Mouse (Mus musculus) ES-E14 (cell line): ENCODE results near the gene Nhp2. TPM values are rescaled to one million over a fixed set of nuclear protein-coding genes. Genes with fewer than 3 reads are reported as not detected.

Source experiments
- DNase-seq: peaks from one replicate; pipeline ENCODE4 v3.0.0-alpha.2; 2013; ENCODE audit warnings: low read depth, low spot score
- H3K27ac ChIP-seq: 2 replicates; pipeline ENCODE4 v1.5.1; 2012; ENCODE audit warnings: low read depth, mild to moderate bottlenecking, low read length, moderate library complexity, mixed read lengths; ENCODE audit not compliant: poor library complexity, insufficient read depth, severe bottlenecking
- H3K36me3 ChIP-seq: 2 replicates; pipeline ENCODE4 v1.6.1; 2012; ENCODE audit warnings: mild to moderate bottlenecking, low read length, moderate library complexity, mixed read lengths; ENCODE audit not compliant: control insufficient read depth, poor library complexity, insufficient read depth, severe bottlenecking
- H3K4me1 ChIP-seq, 2 experiments: fragments of 150-350 bp in 1 of 2; sonication (generic) in 1 of 2; 2 replicates each; pipeline ENCODE4 v1.6.1; 2012; ENCODE audit warnings: low read length in 2 of 2, mild to moderate bottlenecking in 1 of 2, mixed read lengths in 1 of 2; ENCODE audit not compliant: control insufficient read depth in 2 of 2, insufficient read depth in 2 of 2, poor library complexity in 1 of 2
- H3K4me3 ChIP-seq, 2 experiments: fragments of 150-350 bp in 1 of 2; sonication (generic) in 1 of 2; 2 replicates each; pipeline ENCODE4 v1.5.1; 2012; ENCODE audit warnings: low read length in 2 of 2, low read depth in 1 of 2, mild to moderate bottlenecking in 1 of 2, mixed read lengths in 1 of 2; ENCODE audit not compliant: insufficient read depth in 1 of 2, poor library complexity in 1 of 2, severe bottlenecking in 1 of 2
- H3K9ac ChIP-seq: 2 replicates; pipeline ENCODE4 v1.6.1; 2012; ENCODE audit warnings: low read depth, mild to moderate bottlenecking, low read length, mixed read lengths; ENCODE audit not compliant: poor library complexity, insufficient read depth, severe bottlenecking
- H3K9me3 ChIP-seq: fragments of 150-350 bp; sonication (generic); 2 replicates; pipeline ENCODE4 v1.6.1; 2012; ENCODE audit warnings: low read depth, mild to moderate bottlenecking, low read length; ENCODE audit not compliant: control insufficient read depth, insufficient read depth
- CHD2 ChIP-seq: IDR thresholded peaks from 2 replicates; pipeline ENCODE4 v1.6.1; 2014; ENCODE audit warnings: mild to moderate bottlenecking, low read depth, low read length, inconsistent platforms
- HCFC1 ChIP-seq: IDR thresholded peaks from 2 replicates; pipeline ENCODE4 v1.6.1; 2012; ENCODE audit warnings: low read length, inconsistent platforms, borderline replicate concordance; ENCODE audit not compliant: insufficient read depth
- MAFK ChIP-seq: IDR thresholded peaks from 2 replicates; pipeline ENCODE4 v1.6.1; 2014; ENCODE audit warnings: mild to moderate bottlenecking, low read depth, low read length, inconsistent platforms; ENCODE audit not compliant: insufficient read depth
- ZC3H11A ChIP-seq: IDR thresholded peaks from 2 replicates; pipeline ENCODE4 v1.6.1; 2012; ENCODE audit warnings: low read depth, mild to moderate bottlenecking, inconsistent platforms, low read length, borderline replicate concordance
- ZNF384 ChIP-seq: IDR thresholded peaks from 2 replicates; pipeline ENCODE4 v1.6.1; 2012; ENCODE audit warnings: low read depth, low read length, inconsistent platforms
- in situ Hi-C, 2 experiments: fragments of 600-800 bp; cut with MboI; formaldehyde crosslinking; loops; one replicate each; pipeline ENCODE4 v1.15.1; 2025; ENCODE audit warnings: low sequenced_read_pairs in 2 of 2, inconsistent platforms in 1 of 2; ENCODE audit not compliant: unreplicated experiment in 2 of 2
- total RNA-seq: library from RNA; depleted of rRNA; stranded (reverse); fragments of 300-350 nt; gene quantifications from 2 replicates; pipeline ENCODE4 v1.2.3, GENCODE M21; 2012

The Nhp2 gene
- total RNA-seq, 1 experiment = 452 TPM

- H3K9ac ChIP-seq = no peak overlapping the region
- peaks cover 0 to 13% of the 10 kb centered on the region in 2 experiments; a peak in 1 of 4 replicates for H3K4me1 ChIP-seq
- no peak overlapping the region for H3K27ac ChIP-seq
- no peaks in the 10 kb centered on the region for H3K9me3 ChIP-seq
- H3K36me3 ChIP-seq = peaks cover 18% of the 10 kb centered on the region
- in situ Hi-C loops = no loop called here
- DNase-seq = no peak
- no peak overlapping the region for H3K4me3 ChIP-seq
- no peak for TF ChIP-seq CHD2
These were observed 32.5 kb upstream of the Nhp2 start for GRCm38 (mm10) chr11:51587059-51587458.

- in situ Hi-C loops = no loop called here
- Histone ChIP-seq H3K4me3 (no peak overlapping the region), H3K9ac (no peak overlapping the region), H3K27ac (no peak overlapping the region), H3K4me1 (peaks cover 0 to 10% of the 10 kb centered on the region in 2 experiments; a peak in 1 of 4 replicates), H3K36me3 (peaks cover 31% of the 10 kb centered on the region), H3K9me3 (no peaks in the 10 kb centered on the region)
- no peak for TF ChIP-seq MAFK
- TF ChIP-seq ZNF384 = no peak
- no peak for TF ChIP-seq ZC3H11A
- no peak for TF ChIP-seq HCFC1
- no peak for TF ChIP-seq CHD2
- DNase-seq = no peak
These were observed 30.7 kb upstream of the Nhp2 start for GRCm38 (mm10) chr11:51588833-51589232.

- H3K27ac ChIP-seq = no peak overlapping the region
- H3K9me3 ChIP-seq = no peaks in the 10 kb centered on the region
- DNase-seq = no peak
- peaks cover 0 to 10% of the 10 kb centered on the region in 2 experiments; a peak in 1 of 4 replicates for H3K4me1 ChIP-seq
- H3K9ac ChIP-seq = no peak overlapping the region
- H3K4me3 ChIP-seq = no peak overlapping the region
- in situ Hi-C loops = no loop called here
- 0 out of 2 replicates have a peak, but pooled peaks have one; percentile 35 for TF ChIP-seq ZNF384
- TF ChIP-seq CHD2 = no peak
- peaks cover 41% of the 10 kb centered on the region for H3K36me3 ChIP-seq
These were observed 29.5 kb upstream of the Nhp2 start for GRCm38 (mm10) chr11:51590002-51590401.

- H3K4me3 ChIP-seq = no peak overlapping the region
- DNase-seq = no peak
- no peak overlapping the region for H3K9ac ChIP-seq
- no peaks in the 10 kb centered on the region for H3K9me3 ChIP-seq
- H3K27ac ChIP-seq = no peak overlapping the region
- peaks cover 0 to 4% of the 10 kb centered on the region in 2 experiments; a peak in 2 of 4 replicates for H3K4me1 ChIP-seq
- peaks cover 42% of the 10 kb centered on the region for H3K36me3 ChIP-seq
- in situ Hi-C loops = no loop called here
- TF ChIP-seq ZNF384 (no peak), ZC3H11A (no peak), HCFC1 (no peak), CHD2 (no peak), MAFK (no peak)
These were observed 28.4 kb upstream of the Nhp2 start for GRCm38 (mm10) chr11:51591168-51591567.

GRCm38 (mm10) chr11:51591915-51592314 is 27.6 kb upstream of the Nhp2 start:
- no peak overlapping the region for H3K9ac ChIP-seq
- peaks cover 42% of the 10 kb centered on the region for H3K36me3 ChIP-seq
- in situ Hi-C loops = no loop called here
- peaks cover 0 to 2% of the 10 kb centered on the region in 2 experiments; a peak in 2 of 4 replicates for H3K4me1 ChIP-seq
- no peak overlapping the region for H3K4me3 ChIP-seq
- no peaks in the 10 kb centered on the region for H3K9me3 ChIP-seq
- no peak for TF ChIP-seq ZNF384
- no peak for TF ChIP-seq HCFC1
- TF ChIP-seq ZC3H11A = no peak
- TF ChIP-seq CHD2 = 0 out of 2 replicates have a peak, but pooled peaks have one; percentile 15
- no peak for DNase-seq
- no peak overlapping the region for H3K27ac ChIP-seq
